Mouse (Mus musculus): ENCODE data around the gene Scand1.

GRCm38 (mm10) chr2:156351243-156351642 lies 38.7 kb upstream of the Scand1 start:
- TF ChIP-seq EP300 (IDR thresholded peaks at IDR 0.05; ENCODE audit: low read depth) (no peak), CTCF (IDR thresholded peaks at IDR 0.05; ENCODE audit: low read depth) (no peak)
